Mouse (Mus musculus) kidney, postnatal 10 days (tissue): Measurements from ENCODE around the gene Stx3.
A peak's percentile ranks its signal among the peaks of the same experiment; 100 is the strongest.

ENCODE experiments used
- DNase-seq: peaks from one replicate; pipeline ENCODE4 v3.0.0; 2021; ENCODE audit warnings: mixed read lengths

The Stx3 gene

DNA sequence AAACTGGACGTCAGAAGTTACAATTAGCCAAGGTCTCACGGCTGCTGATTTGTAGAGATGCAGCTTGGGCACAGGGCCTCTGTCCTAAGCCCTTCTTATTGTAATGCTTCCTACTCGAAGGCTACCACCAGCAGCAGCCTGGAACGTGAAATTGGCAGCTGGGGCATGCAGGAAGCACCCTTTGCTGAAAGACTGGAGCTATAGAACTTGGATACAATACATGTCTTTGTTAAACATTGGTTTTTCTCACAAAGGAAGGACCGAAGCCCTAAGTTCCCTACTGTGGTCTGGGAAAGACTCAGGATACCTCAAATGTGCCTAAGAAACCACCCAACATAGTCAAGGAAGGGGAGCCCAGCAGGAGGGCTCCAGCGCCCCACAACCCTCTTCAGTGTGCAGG lies 11.4 kb downstream of the Stx3 start:
- no peak for DNase-seq

DNA sequence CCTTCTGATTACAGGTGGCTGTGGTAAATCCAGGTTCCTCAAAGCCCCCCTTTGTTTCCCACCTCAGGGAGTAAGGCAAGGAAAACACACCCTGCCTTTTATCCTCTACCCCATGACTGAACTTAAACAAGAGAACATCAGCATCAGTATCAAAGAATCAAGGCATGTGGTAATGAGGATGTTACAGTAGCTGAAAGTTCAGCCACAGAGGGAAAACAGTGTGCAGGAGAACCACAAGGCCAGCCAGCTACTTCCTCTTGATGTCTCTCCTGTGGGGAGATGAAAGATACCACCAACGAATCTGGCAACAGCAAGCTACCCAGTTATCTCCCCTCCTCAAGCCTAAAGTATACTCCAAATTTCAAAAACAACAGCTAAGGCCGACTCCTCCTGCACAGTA lies 12.0 kb downstream of the Stx3 start:
- DNase-seq = no peak

DNA sequence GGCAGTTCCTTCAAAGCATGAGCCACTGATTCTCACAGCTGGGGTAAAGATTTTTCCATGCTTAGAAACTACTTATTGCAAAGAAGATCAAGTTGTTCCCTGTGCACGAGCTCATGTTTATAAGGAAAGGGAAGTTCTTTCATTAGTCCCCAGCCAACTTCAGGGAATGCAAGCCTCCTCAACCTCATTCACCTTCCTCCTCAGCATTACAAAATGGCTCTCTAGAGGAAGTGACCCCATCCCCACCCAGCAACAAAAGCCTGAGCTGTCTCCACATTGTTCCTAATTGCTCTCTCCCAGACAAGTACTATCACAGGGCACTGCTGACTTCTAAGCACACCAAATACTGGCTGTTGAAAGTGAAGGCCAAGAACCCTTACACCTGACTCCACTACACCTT lies 14.8 kb downstream of the Stx3 start:
- no peak for DNase-seq

DNA sequence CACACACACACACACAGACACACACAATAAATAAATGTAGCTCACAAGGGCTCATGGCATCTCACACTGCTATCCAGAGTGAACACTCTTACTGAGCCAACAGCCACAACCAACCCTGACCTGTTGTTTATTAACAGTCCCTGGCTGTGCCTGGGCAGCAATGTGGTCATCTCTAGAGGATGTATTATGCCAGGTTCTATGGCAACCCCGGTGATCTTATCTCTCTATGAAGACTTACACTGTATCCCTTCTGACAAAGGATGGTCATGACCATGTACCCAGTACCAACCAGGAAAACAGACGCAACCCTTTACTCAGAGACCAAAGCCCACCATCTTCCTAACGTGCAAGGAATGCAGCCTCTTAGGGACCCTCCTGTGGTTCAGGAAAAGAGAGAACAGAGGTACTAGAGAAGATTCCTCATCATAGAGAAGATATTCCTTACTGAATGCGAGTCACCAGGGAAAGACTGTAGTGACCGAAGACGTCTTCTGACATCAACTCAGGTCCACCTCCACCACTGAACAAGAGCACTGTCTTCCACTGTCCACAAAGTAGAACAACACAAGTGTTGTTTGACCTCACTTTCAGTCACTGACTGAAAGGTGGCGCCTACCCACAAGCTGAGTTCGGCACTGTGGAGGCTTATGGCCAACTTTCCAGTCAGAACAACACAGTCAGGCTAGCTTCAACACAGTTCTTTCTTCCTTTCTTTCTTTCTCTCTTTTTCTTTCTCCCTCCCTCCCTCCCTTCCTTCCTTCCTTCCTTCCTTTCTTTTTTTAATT lies 18.5 kb downstream of the Stx3 start:
- no peak for DNase-seq

DNA sequence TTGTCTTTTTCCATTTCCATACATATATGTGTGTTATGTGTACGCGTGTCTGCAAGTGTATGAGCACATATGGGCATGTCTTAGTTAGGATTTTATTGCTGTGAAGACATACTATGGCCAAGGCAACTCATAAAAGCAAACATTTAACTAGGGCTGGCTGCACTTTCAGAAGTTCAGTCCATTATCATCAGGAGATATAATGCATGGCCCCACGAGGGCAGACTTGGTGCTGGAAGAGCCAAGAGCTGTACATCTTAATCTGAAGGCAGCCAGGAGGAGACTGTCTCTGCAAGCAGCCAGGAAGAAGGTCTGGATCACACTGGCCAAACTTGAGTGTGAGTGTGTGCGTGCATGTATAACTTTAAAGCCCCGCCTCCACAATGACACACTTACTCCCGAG lies 24.8 kb downstream of the Stx3 start:
- DNase-seq = no peak

DNA sequence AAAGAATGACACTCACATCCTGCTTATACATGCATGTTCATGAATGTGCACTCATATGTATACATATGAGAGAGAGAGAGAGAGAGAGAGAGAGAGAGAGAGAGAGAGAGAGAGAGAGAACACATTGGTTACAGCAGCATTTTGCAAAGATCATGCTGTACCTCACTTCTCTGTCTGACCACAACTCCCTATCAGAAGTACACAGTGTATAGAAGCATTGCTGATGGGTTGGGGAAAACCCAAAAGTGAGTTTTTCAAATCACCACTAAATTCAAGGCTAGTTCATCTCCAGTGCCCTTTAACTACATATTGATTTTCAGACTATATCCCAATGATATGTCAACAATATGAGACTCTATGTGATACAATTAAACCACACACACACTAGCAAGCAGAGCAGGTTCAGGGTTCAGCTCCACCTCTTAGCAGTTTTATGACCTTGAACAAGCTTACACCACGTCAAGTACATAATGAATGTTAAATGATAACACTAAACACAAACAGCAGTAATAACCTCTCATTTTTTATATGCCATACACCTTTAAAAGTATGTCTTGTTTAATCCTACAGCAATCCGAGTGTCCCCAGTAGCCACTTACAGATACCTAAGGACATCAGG lies 25.4 kb downstream of the Stx3 start:
- DNase-seq = no peak

DNA sequence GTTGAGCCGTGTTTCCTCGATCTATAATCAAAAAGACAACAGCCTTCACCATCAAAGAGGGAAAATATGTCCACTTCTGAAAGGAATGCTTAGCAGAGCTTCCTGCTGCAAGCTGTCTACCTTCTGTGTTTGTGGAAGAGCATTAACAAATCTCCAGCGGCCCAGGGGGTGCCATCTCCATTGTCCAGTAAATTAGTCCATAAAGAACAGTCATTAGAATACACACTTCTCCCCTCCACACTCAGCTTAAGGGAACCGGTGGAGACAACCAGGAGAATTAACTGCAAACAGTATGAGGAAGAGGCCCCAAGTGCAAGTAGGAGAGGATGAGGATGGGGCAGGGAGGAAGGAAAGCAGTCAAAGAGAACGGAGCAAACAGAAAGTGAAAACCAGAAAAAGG lies 27.4 kb downstream of the Stx3 start:
- no peak for DNase-seq

DNA sequence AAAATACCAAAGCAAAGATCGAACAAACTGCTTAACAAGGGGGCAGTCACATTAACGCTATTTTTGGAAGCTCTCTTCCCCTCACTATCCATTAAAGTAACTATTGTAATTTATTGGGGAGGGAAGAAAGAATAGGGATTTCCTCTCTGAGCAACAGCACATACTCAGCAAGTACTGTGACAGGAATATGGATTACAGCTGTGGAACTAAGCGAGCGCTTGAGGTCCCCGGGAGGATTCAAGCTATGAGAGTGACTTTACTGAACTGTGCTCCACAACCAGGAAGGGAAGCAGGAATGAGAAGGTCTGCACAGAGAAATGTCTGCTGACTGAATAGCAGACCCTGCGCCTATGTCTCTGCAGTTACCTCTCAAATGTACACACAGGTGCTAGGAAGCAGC lies 30.3 kb downstream of the Stx3 start:
- DNase-seq = no peak

DNA sequence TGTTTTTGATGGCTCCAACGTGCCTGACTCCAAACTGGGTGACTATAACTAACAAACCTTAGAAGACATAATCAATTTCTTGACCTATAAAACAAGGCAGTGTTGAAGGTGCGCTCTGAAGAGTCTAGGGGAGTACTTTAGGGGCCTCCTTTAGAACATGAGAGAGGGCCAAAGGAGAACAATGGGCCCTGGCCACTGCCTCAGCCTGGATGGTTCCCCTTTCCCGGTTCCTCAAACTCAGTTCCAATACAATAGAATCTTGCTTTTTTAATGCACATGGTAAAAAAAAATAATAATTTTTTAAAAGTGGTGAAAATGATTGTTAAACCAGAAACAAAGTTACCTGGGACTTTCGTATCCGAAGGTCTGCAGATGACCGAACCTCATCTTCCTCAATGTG lies 31.4 kb downstream of the Stx3 start:
- DNase-seq = no peak

DNA sequence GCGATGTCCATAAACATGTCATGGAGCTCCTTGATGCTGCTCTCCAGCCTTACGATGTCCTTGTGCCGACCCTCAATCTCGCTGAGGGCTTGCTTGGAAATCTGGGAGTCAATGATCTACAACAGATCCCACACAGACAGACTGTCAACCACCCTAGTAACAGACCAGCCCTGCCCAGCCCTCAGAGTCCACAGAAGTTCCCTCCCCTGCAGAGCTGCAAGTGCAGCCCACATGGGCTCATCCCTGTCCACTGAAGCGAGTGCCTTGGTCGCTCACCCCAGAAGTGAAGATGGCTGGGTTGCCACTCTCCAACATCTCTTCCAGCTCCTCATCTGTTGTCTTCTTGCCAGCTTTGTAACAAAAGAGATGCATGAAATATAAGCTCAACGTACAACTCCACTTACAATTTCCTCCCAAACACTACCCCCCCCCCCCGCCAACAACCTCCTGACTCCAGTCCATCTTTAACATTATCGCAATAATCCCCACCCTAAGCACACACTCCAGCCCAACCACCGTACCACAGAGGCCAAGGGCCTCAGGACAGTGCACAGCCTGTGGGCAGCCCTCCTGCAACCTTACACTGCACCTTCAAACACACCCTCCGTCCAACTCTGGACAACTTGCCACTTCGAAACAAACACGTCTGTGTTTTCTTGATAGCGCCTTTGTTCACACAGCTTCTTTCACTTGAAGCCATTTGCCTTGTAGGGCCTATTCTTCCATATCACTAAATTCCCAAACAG lies 33.6 kb downstream of the Stx3 start:
- DNase-seq = no peak

DNA sequence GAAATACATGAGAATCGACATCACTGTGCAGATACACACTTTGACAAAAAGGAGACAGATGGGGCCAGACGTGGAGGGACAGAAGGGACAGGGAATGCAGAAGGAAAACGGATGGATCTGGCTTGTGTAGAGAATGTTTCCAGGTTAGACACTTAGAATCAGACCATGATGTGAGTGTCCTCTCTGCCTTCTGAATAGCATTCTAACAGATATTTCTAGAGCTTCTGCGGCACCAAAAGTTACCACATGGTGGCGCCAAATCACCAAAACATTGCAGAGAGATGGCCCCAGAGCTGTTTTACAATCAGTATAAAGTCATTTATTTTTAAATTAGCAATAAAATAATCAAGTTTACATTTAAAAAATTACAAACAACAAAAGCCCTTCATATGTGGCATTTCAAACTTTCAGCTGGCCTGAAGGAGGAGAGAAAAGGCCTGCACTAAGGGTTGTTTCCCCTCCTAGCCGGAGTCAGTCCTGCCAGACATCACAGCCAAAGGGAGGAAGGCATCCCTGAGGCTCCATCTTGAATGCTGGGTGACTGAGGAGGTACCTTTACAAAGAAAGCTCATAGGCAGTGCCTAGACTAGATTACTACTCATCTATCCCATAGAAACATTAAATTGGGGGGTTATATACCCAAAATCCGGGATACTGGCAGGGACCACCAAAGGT lies 41.9 kb downstream of the Stx3 start:
- peak; percentile 81 for DNase-seq

DNA sequence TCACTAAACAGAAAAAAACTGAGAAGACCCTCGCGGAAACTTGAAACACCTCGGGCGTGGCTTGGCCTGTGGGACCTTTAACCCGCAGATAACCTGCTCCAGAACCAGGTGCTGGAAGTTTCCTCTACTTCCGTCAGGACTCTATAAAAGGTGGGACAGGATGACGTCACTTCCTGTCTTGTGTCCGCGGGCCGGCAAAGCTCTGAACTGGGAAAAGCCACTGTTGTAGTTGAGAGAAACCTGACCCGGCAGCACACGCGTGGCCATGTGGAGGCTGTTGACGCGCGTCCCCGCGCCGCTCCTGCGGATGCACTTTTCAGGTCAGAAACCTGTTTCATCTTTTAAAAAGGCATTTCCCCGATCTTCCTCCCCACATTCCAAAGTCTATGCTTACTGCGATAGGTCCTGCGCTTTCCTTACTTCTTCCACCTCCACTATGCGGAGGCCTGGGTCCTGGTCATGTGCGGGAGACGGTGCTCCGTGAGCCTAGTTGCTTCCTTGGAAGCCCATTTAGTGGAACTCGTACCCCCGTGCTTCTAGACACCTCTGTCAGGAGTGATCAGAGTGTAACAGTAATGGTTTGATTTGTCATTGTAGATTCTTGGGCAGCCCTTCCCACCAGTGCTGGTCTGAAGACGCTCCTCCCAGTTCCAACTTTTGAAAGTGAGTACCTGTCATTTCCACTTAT lies 48.9 kb downstream of the Stx3 start, which contains the start of gene Mrpl16:
Gene Mrpl16, plus strand, starts transcription at position 187 of the 688 bp plus-strand sequence.
- DNase-seq = peak; percentile 91

DNA sequence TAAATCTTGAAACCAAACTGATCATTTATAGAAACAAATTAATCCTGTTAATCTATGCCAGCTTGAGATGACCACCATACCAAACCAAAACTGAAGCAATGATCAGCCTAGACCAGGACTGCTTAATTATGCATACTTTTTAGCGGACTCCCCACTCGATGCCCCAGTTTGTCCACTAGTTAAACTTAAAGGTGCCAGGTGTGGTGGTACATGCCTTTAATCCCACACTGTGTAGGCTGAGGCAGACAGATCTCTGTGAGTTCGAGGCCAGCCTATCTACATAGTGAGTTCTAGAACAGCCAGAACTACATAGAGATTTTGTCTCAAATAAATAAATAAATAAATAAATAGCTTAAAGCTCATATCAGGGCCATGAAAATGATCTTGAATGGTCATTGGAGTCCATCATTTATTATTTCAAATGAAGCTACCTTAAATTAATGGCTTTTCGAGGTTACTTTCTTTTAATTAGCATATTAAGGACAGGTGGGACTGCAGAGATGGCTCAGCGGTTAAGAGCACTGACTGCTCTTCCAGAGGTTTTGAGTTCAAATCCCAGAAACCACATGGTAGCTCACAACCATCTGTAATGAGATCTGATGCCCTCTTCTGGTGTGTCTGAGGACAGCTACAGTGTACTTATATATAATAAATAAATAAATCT lies 49.8 kb downstream of the Stx3 start:
- DNase-seq = no peak

DNA sequence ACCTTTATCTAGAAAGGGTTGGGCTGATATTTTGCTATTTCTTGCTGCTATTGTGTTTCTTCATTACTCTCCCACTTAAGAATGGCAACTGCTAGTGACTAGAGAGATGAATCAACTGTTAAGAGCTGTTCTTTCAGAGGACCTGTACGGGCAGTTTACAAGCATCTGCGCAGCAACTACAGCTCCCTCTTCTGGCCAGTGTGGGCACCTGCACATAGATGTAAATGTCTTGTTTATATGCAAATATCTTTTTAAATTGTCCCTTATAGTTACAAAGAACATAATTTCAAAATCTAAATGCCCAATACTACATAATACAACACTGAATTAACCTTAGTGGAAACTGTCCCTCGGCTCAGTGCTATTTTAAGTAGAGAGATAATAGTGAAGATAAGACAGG lies 51.0 kb downstream of the Stx3 start:
- peak; percentile 36 for DNase-seq

DNA sequence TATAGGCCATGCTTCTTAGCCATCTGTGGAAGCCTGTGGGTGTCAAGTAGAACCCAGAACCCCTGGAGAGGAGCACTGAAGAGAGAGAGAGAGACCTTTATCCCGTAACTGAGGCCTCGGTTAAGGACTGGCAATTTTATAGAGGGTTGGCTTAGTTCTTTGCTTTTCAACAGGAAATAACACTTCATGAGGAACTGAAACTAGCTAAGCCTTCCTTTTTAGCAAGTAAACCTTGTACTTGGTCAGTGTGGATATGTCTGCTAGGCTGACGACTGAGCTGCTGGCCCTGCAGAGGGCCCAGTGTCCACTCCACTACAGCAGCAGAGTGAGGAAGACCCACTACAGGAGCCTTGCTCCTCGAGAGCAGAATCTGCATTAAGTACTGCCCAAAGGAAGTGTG lies 52.8 kb downstream of the Stx3 start:
- DNase-seq = no peak

DNA sequence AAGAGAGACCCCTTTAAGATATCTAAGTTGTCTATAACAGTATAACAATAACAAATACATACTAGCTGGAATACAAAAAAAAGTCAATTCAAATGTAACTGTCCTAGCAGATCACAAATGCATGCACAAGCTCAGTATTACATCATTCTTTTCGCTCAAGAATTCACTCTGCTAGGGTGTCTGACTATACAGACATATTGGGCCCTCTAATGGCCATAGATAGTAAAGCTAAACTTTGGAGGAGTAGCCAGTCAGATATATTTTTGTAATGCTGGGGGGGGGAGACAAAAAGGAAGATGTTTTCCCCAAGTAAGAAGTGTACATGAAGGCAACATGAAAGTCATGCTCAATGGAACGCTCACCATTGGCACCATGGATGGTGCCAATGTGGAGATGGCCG lies 54.1 kb downstream of the Stx3 start:
- DNase-seq = no peak

DNA sequence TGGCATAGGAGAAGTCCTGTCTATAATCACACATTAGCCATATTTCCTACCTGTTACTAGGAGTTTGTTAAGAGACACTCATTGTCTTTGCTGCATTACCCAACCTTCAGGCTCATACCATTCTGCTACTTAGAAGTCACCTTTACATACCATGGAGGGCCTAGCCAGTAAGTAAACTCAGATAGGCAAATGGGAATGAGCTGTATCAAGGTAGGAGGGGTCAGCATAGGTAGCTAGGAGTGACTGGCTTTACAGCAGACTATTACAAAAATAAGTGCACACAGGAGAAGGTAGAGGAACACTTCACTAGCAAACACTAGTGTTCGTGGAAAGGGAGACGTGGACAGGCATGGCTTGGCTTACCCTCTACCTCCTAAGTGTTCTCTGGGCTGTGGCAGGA lies 71.9 kb downstream of the Stx3 start, which contains the start of gene Gif:
Gene Gif, plus strand, starts transcription at position 257 of the 400 bp plus-strand sequence.
- no peak for DNase-seq

DNA sequence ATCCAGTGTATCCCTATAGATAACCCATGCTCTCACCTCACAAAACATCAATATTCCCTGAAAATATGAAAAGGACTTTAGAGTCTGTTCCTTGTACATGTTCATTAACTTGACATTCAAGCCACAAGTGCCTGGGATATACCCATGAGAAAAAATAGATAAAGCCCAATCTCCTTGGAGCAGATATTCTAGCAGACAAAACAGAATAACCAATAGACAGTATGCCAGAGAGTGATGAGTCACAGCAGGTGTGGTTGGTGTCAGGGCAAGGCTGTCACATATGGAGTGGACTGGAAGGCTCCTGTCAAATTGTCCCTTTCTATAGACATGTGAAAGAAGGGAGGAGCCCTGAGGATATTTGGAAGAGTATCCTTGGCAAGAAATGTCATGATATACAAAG lies 73.5 kb downstream of the Stx3 start:
- no peak for DNase-seq

DNA sequence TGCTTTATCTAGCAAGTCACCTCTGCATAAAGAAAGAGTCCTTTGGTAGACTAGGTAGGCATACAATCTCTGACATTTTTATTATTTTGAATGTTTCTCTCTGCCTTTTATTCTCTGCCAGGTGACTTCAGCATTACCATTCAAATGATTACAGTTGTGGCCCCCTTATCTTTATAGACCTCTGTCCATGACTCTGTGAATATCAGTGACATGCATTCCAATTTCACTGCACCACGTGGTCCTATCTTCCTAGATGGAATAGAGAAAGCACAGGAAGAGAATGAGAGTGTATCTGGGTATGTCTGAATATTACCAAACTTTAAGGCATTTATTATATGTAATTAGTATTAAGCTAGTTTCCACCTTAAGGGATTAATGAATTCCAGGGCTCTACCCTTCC lies 82.7 kb downstream of the Stx3 start:
- no peak for DNase-seq

DNA sequence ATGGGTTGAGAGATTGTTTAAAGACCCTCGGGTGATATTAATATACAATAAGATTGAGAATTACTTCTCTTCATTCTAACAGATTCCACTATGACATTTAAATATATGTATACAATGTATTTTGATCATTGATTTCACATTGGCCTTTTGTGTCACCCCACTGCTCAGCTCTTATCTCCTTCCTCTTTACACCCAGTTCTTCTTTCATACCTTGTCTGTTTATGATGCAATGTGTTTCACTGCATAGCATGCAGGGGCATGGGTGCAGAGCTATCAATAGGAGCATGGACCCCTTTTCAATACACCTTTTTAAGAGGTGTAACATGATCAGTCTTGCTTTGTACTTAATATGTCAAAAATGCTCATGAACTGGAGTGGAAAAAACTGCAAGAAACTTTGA lies 88.9 kb downstream of the Stx3 start:
- DNase-seq = no peak

DNA sequence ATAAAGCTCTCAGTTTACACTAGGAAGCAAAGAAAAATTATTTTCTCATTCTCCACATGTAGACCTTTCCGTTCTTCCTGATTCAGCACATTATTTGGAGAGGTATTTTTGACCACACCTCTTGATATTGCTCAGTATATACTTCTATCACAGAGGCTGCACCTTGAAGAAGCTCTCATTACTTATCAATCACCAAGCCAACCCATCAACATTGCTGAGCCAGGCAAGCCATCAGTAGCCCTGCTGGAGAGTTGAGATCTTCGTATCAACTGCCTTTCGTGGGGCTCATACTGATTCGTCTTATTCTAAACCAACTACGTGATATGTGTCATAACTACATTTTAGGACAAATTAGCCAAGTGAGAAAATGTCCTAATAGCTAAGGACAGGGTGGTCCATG lies 91.9 kb downstream of the Stx3 start:
- no peak for DNase-seq

DNA sequence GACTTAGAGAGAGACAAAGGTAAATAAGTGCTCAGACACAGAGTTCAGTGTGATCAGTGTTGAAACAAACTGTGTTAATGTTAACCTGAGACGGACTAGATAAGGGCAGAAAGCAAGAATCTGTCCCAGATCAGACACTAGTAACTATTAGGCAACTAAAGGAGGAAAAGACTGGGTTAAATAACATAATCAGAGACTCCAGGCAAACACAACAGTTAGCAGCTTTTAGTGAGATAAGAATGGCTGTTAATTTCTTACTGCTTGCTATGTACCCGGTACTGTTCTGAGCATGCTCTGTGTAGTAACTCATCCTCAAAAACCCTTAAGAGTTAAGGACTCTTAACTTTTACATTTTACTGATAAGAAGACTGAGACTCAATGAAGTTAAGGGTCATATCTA lies 93.3 kb downstream of the Stx3 start:
- DNase-seq = no peak
